Mouse (Mus musculus) embryonic facial prominence, embryonic 13.5 days (tissue): Measurements from ENCODE around the gene Bend3. TPM values are rescaled to one million over a fixed set of nuclear protein-coding genes. Genes with fewer than 3 reads are reported as not detected.

Experiments
- ATAC-seq: fragments of 200-750 bp; cut with Nextera tagmentation; 2 replicates; pipeline ENCODE4 v1.8.0; 2017; ENCODE audit warnings: low read depth; ENCODE audit not compliant: insufficient number of reproducible peaks, insufficient read depth, low FRiP score, low TSS enrichment
- H3K27ac ChIP-seq: fragments of 300-500 bp; sonication (generic); 2 replicates; pipeline ENCODE4 v1.5.1; 2015; ENCODE audit warnings: moderate library complexity, mild to moderate bottlenecking, inconsistent platforms
- H3K27me3 ChIP-seq: fragments of 300-500 bp; sonication (generic); 2 replicates; pipeline ENCODE4 v1.6.1; 2015; ENCODE audit warnings: mild to moderate bottlenecking, inconsistent platforms
- H3K36me3 ChIP-seq: fragments of 300-500 bp; sonication (generic); 2 replicates; pipeline ENCODE4 v1.6.1; 2015; ENCODE audit warnings: mild to moderate bottlenecking, inconsistent platforms
- H3K4me1 ChIP-seq: fragments of 300-500 bp; sonication (generic); 2 replicates; pipeline ENCODE4 v1.6.1; 2015; ENCODE audit warnings: inconsistent platforms
- H3K4me2 ChIP-seq: fragments of 300-500 bp; sonication (generic); 2 replicates; pipeline ENCODE4 v1.6.1; 2015; ENCODE audit warnings: moderate library complexity, mild to moderate bottlenecking, inconsistent platforms
- H3K4me3 ChIP-seq: fragments of 300-500 bp; sonication (generic); 2 replicates; pipeline ENCODE4 v1.5.1; 2015; ENCODE audit warnings: mild to moderate bottlenecking, inconsistent platforms
- H3K9ac ChIP-seq: fragments of 300-500 bp; sonication (generic); 2 replicates; pipeline ENCODE4 v1.6.1; 2015; ENCODE audit warnings: mild to moderate bottlenecking, inconsistent platforms
- H3K9me3 ChIP-seq: fragments of 300-500 bp; sonication (generic); 2 replicates; pipeline ENCODE4 v1.6.1; 2016; ENCODE audit warnings: inconsistent platforms
- WGBS: fragments of 180-500 bp; shearing (Covaris S2); methylation state at CpG from one replicate; pipeline ENCODE4 v1.1.7; 2015; ENCODE audit warnings: mixed read lengths; 5-methylcytosine and 5-hydroxymethylcytosine counted together
- polyA plus RNA-seq: library from polyadenylated mRNA; unstranded; fragments of >200 nt; fragmentation: Nextera tagmentation; extraction: Ambion mirVana; gene quantifications from 2 replicates; pipeline ENCODE4 v1.2.1, GENCODE M21; 2015

Bend3 gene
- polyA plus RNA-seq, 1 experiment from 2014 or later: 4.5 TPM

GRCm38 (mm10) chr10:43538831-43539230 is 60.2 kb downstream of the Bend3 start:
- H3K9me3 ChIP-seq: no peaks in the 10 kb centered on the region
- 0 out of 2 replicates have a peak overlapping the region, but pooled peaks have one; percentile 11 for H3K9ac ChIP-seq
- no peak overlapping the region for H3K4me3 ChIP-seq
- H3K27me3 ChIP-seq: no peaks in the 10 kb centered on the region
- no peak overlapping the region for H3K27ac ChIP-seq
- peaks cover 17% of the 10 kb centered on the region for H3K4me1 ChIP-seq
- no peak overlapping the region for H3K4me2 ChIP-seq
- WGBS: 89% methylated on average over 5 of the region's 5 CpGs
- no peak for ATAC-seq
- peaks cover 12% of the 10 kb centered on the region for H3K36me3 ChIP-seq

- peak overlapping the region; percentile 70 for H3K4me2 ChIP-seq
- peak overlapping the region; percentile 51; the same call in 1 of the 2 replicates for H3K27ac ChIP-seq
- H3K36me3 ChIP-seq: peaks cover 12% of the 10 kb centered on the region
- no peak for ATAC-seq
- H3K9ac ChIP-seq: peak overlapping the region; percentile 94
- H3K9me3 ChIP-seq: no peaks in the 10 kb centered on the region
- H3K4me3 ChIP-seq: peak overlapping the region; percentile 85
- H3K27me3 ChIP-seq: no peaks in the 10 kb centered on the region
- WGBS: 14% methylated on average over 12 of the region's 12 CpGs
- peaks cover 17% of the 10 kb centered on the region for H3K4me1 ChIP-seq
These were observed 61.2 kb downstream of the Bend3 start for GRCm38 (mm10) chr10:43539746-43540310.

- peak within 1 kb of the TSS; percentile 94 for H3K9ac ChIP-seq
- 0% methylated on average over 50 of the region's 56 CpGs for WGBS
- H3K36me3 ChIP-seq: peaks cover 10% of the 10 kb centered on the region
- H3K27ac ChIP-seq: peak within 1 kb of the TSS; percentile 51
- no peaks in the 10 kb centered on the region for H3K9me3 ChIP-seq
- peak within 1 kb of the TSS; percentile 85 for H3K4me3 ChIP-seq
- H3K27me3 ChIP-seq: no peaks in the 10 kb centered on the region
- H3K4me2 ChIP-seq: peak within 1 kb of the TSS; percentile 70
- ATAC-seq: peak; percentile 96
- peaks cover 17% of the 10 kb centered on the region for H3K4me1 ChIP-seq
These were observed 62.0 kb downstream of the Bend3 start, which contains the start of gene 1700021F05Rik for GRCm38 (mm10) chr10:43540442-43541152. 1700021F05Rik (minus strand) TSS chr10:43540994.

- peak overlapping the region; percentile 85 for H3K4me3 ChIP-seq
- no peaks in the 10 kb centered on the region for H3K9me3 ChIP-seq
- H3K4me1 ChIP-seq: peaks cover 17% of the 10 kb centered on the region
- no peak for ATAC-seq
- peak overlapping the region; percentile 70 for H3K4me2 ChIP-seq
- H3K27ac ChIP-seq: no peak overlapping the region
- H3K9ac ChIP-seq: no peak overlapping the region
- peaks cover 4% of the 10 kb centered on the region for H3K36me3 ChIP-seq
- WGBS: 50% methylated on average over 7 of the region's 8 CpGs
- H3K27me3 ChIP-seq: no peaks in the 10 kb centered on the region
These were observed 62.5 kb downstream of the Bend3 start for GRCm38 (mm10) chr10:43541153-43541544.

- 55% methylated on average over 5 of the region's 5 CpGs for WGBS
- Histone ChIP-seq H3K4me1 (no peaks in the 10 kb centered on the region), H3K4me2 (no peak overlapping the region), H3K27ac (no peak overlapping the region), H3K4me3 (no peak overlapping the region), H3K27me3 (no peaks in the 10 kb centered on the region), H3K9ac (no peak overlapping the region), H3K36me3 (no peaks in the 10 kb centered on the region), H3K9me3 (0 out of 2 replicates have a peak, but pooled peaks cover 5% of the 10 kb centered on the region)
- no peak for ATAC-seq
These were observed 70.8 kb downstream of the Bend3 start for GRCm38 (mm10) chr10:43549411-43549810.

GRCm38 (mm10) chr10:43550923-43551322 is 72.3 kb downstream of the Bend3 start:
- H3K36me3 ChIP-seq: no peaks in the 10 kb centered on the region
- H3K4me1 ChIP-seq: no peaks in the 10 kb centered on the region
- H3K27me3 ChIP-seq: no peaks in the 10 kb centered on the region
- 28% methylated on average over 3 of the region's 3 CpGs for WGBS
- ATAC-seq: no peak
- H3K4me2 ChIP-seq: no peak overlapping the region
- no peak overlapping the region for H3K4me3 ChIP-seq
- no peak overlapping the region for H3K27ac ChIP-seq
- H3K9ac ChIP-seq: 0 out of 2 replicates have a peak overlapping the region, but pooled peaks have one; percentile 4
- H3K9me3 ChIP-seq: 0 out of 2 replicates have a peak, but pooled peaks cover 5% of the 10 kb centered on the region

- H3K4me2 ChIP-seq: no peak overlapping the region
These were observed 72.8 kb downstream of the Bend3 start for GRCm38 (mm10) chr10:43551388-43551787.

GRCm38 (mm10) chr10:43557630-43558165 is 79.1 kb downstream of the Bend3 start:
- H3K27me3 ChIP-seq: no peaks in the 10 kb centered on the region
- no peak overlapping the region for H3K27ac ChIP-seq
- H3K36me3 ChIP-seq: no peaks in the 10 kb centered on the region
- no peak overlapping the region for H3K4me3 ChIP-seq
- no peak overlapping the region for H3K9ac ChIP-seq
- no peak for ATAC-seq
- H3K4me2 ChIP-seq: no peak overlapping the region
- WGBS: 88% methylated on average over 5 of the region's 5 CpGs
- no peaks in the 10 kb centered on the region for H3K4me1 ChIP-seq
- H3K9me3 ChIP-seq: 0 out of 2 replicates have a peak, but pooled peaks cover 5% of the 10 kb centered on the region

More at GRCm38 (mm10) chr10:43551388-43551787, 72.8 kb downstream of the Bend3 start:
- Histone ChIP-seq H3K9me3 (0 out of 2 replicates have a peak, but pooled peaks cover 5% of the 10 kb centered on the region), H3K4me3 (no peak overlapping the region), H3K4me1 (no peaks in the 10 kb centered on the region), H3K27ac (no peak overlapping the region), H3K36me3 (no peaks in the 10 kb centered on the region), H3K9ac (no peak overlapping the region), H3K27me3 (no peaks in the 10 kb centered on the region)
- WGBS: 19% methylated on average over 3 of the region's 3 CpGs
- no peak for ATAC-seq

GRCm38 (mm10) chr10:43559313-43559712 is 80.7 kb downstream of the Bend3 start:
- WGBS: 77% methylated on average over 11 of the region's 11 CpGs
- no peak for ATAC-seq
- Histone ChIP-seq H3K36me3 (no peaks in the 10 kb centered on the region), H3K4me1 (no peaks in the 10 kb centered on the region), H3K9ac (no peak overlapping the region), H3K9me3 (no peaks in the 10 kb centered on the region), H3K4me2 (no peak overlapping the region), H3K27me3 (no peaks in the 10 kb centered on the region), H3K4me3 (no peak overlapping the region), H3K27ac (no peak overlapping the region)

- H3K36me3 ChIP-seq: no peaks in the 10 kb centered on the region
These were observed 82.1 kb downstream of the Bend3 start for GRCm38 (mm10) chr10:43560765-43561164.

GRCm38 (mm10) chr10:43561311-43561710 is 82.7 kb downstream of the Bend3 start:
- no peaks in the 10 kb centered on the region for H3K4me1 ChIP-seq
- H3K27me3 ChIP-seq: no peaks in the 10 kb centered on the region
- H3K27ac ChIP-seq: no peak overlapping the region
- no peak for ATAC-seq
- H3K36me3 ChIP-seq: no peaks in the 10 kb centered on the region
- no peak overlapping the region for H3K4me3 ChIP-seq
- no peak overlapping the region for H3K9ac ChIP-seq
- H3K4me2 ChIP-seq: no peak overlapping the region
- H3K9me3 ChIP-seq: no peaks in the 10 kb centered on the region
- WGBS: 90% methylated on average over 2 of the region's 2 CpGs

More at GRCm38 (mm10) chr10:43560765-43561164, 82.1 kb downstream of the Bend3 start:
- Histone ChIP-seq H3K4me1 (no peaks in the 10 kb centered on the region), H3K4me3 (no peak overlapping the region), H3K9me3 (no peaks in the 10 kb centered on the region), H3K9ac (no peak overlapping the region), H3K27me3 (no peaks in the 10 kb centered on the region), H3K27ac (no peak overlapping the region), H3K4me2 (no peak overlapping the region)
- WGBS: 37% methylated on average over 2 of the region's 2 CpGs
- ATAC-seq: no peak
